ENCODE assay signal across 8 mouse cellular contexts in the genomic region with DNA sequence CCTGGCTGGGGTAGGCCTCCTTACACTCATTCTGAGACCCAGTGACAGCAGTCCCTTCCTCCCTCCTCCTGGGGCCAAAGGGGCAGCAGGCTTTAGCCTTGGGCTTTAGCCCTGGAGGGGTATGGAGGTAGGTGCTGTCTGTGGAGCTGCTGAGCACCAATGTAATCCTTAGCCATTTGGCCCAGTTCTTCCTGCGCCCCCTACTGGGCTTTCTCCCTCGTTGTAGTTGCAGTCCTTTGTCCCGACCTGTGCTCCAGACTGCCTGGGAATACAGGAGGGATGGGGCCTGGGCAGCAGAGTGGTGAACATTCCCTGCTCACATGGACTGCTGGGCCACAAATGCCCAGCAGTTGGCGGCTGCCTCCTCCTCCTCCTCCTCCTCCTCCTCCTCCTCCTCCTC. TPM values are rescaled to one million over a fixed set of nuclear protein-coding genes. Genes with fewer than 3 reads are reported as not detected.
DNase-seq lines count a peak whose midpoint lies in the region; ATAC-seq and TF ChIP-seq lines count a peak whose summit lies in the region.

No protein-coding gene starts in this region.

- intact Hi-C loops in gastrocnemius, adult 2 months (cut with DNase I): no loop called here
- intact Hi-C loops in left cerebral cortex, postnatal 14 days (cut with DNase I): loop anchor here (2.0 to 5.0 kb wide), 2 partner anchors 49 to 116 kb away; no protein-coding TSS in a partner anchor

- H3K27ac ChIP-seq in gastrocnemius, adult 2 months: no peak overlapping the region
- H3K27ac ChIP-seq in bone marrow macrophage, adult 2 months (ENCODE audit: insufficient read depth, low read depth, low read length): no peak overlapping the region
- H3K27ac ChIP-seq in embryonic fibroblast, embryonic 13.5 days (ENCODE audit: insufficient read depth, low read length): no peak overlapping the region
- H3K27ac ChIP-seq in hindbrain, embryonic 14.5 days: no peak overlapping the region
- peak overlapping the region; percentile 54 for H3K27ac ChIP-seq in midbrain, embryonic 12.5 days (replicated peaks)
- H3K27ac ChIP-seq in stomach, embryonic 14.5 days (ENCODE audit: low read length): no peak overlapping the region

- no peak for TF ChIP-seq POLR2A in bone marrow macrophage, adult 2 months (IDR thresholded peaks at IDR 0.05; ENCODE audit: borderline replicate concordance, low read depth, low read length)
- no peak for TF ChIP-seq POLR2A in embryonic fibroblast, embryonic 13.5 days (IDR thresholded peaks at IDR 0.05; ENCODE audit: low read depth, low read length)

- H3K4me3 ChIP-seq in gastrocnemius, adult 2 months: no peak overlapping the region
- no peak overlapping the region for H3K4me3 ChIP-seq in bone marrow macrophage, adult 2 months (ENCODE audit: insufficient read depth, low read length)
- no peak overlapping the region for H3K4me3 ChIP-seq in embryonic fibroblast, embryonic 13.5 days (ENCODE audit: insufficient read depth, low read length)
- H3K4me3 ChIP-seq in hindbrain, embryonic 14.5 days (replicated peaks; ENCODE audit: low read length): no peak overlapping the region
- no peak overlapping the region for H3K4me3 ChIP-seq in midbrain, embryonic 12.5 days
- H3K4me3 ChIP-seq in stomach, embryonic 14.5 days (ENCODE audit: low read depth, low read length): no peak overlapping the region

- no peak overlapping the region for H3K9ac ChIP-seq in hindbrain, embryonic 14.5 days
- H3K9ac ChIP-seq in midbrain, embryonic 12.5 days (replicated peaks): no peak overlapping the region
- H3K9ac ChIP-seq in stomach, embryonic 14.5 days (replicated peaks; ENCODE audit: low read depth, low read length): no peak overlapping the region

- peak; percentile 69 for TF ChIP-seq CTCF in gastrocnemius, adult 2 months (IDR thresholded peaks at IDR 0.05)
- TF ChIP-seq CTCF in bone marrow macrophage, adult 2 months (IDR thresholded peaks at IDR 0.05; ENCODE audit: low read depth, low read length): peak; percentile 39; the same call in 1 of the 2 replicates
- TF ChIP-seq CTCF in embryonic fibroblast, embryonic 13.5 days (IDR thresholded peaks at IDR 0.05; ENCODE audit: borderline replicate concordance, insufficient read depth, low read length): peak; percentile 51; the same call in 1 of the 2 replicates

- H3K4me2 ChIP-seq in hindbrain, embryonic 14.5 days (replicated peaks): no peak overlapping the region
- H3K4me2 ChIP-seq in midbrain, embryonic 12.5 days (replicated peaks): no peak overlapping the region
- no peak overlapping the region for H3K4me2 ChIP-seq in stomach, embryonic 14.5 days (replicated peaks; ENCODE audit: low read depth, low read length)

- peaks cover 76% of the 10 kb centered on the region for H3K36me3 ChIP-seq in hindbrain, embryonic 14.5 days (replicated peaks; ENCODE audit: control insufficient read depth, insufficient read depth)
- peaks cover 73% of the 10 kb centered on the region for H3K36me3 ChIP-seq in midbrain, embryonic 12.5 days
- peaks cover 66% of the 10 kb centered on the region for H3K36me3 ChIP-seq in stomach, embryonic 14.5 days (ENCODE audit: control insufficient read depth, insufficient read depth, low read length)

- H3K4me1 ChIP-seq in bone marrow macrophage, adult 2 months (ENCODE audit: control insufficient read depth, insufficient read depth, low read length): no peaks in the 10 kb centered on the region
- H3K4me1 ChIP-seq in embryonic fibroblast, embryonic 13.5 days (ENCODE audit: control insufficient read depth, insufficient read depth, low read length): peaks cover 2% of the 10 kb centered on the region; the same call in 1 of the 2 replicates
- H3K4me1 ChIP-seq in hindbrain, embryonic 14.5 days (replicated peaks; ENCODE audit: control insufficient read depth, insufficient read depth, low read length): peaks cover 28% of the 10 kb centered on the region
- peaks cover 67% of the 10 kb centered on the region for H3K4me1 ChIP-seq in midbrain, embryonic 12.5 days
- H3K4me1 ChIP-seq in stomach, embryonic 14.5 days (ENCODE audit: control insufficient read depth, insufficient read depth, low read length): peaks cover 7% of the 10 kb centered on the region

- WGBS in hindbrain, embryonic 14.5 days: 0% methylated on average over 2 of the region's 4 CpGs
- 4% methylated on average over 4 of the region's 4 CpGs for WGBS in midbrain, embryonic 12.5 days
- 4% methylated on average over 3 of the region's 4 CpGs for WGBS in stomach, embryonic 14.5 days

- ATAC-seq in hindbrain, embryonic 14.5 days (ENCODE audit: low FRiP score): peak; percentile 47; the same call in 1 of the 2 replicates
- peak; percentile 57 for ATAC-seq in midbrain, embryonic 12.5 days (ENCODE audit: low FRiP score, low read depth)
- peak; percentile 44; the same call in 1 of the 2 replicates for ATAC-seq in stomach, embryonic 14.5 days (ENCODE audit: insufficient number of reproducible peaks, insufficient read depth, low FRiP score, low read depth)

- peak; percentile 65 for DNase-seq in gastrocnemius, adult 2 months
- no peak for DNase-seq in gastrocnemius, adult 8-10 months (ENCODE audit: low spot score in 2 of 2)
- peak; percentile 82 for DNase-seq in hindbrain, embryonic 14.5 days (ENCODE audit: low spot score)
- peak; percentile 63 to 72 for DNase-seq in left cerebral cortex, postnatal 14 days (ENCODE audit: low spot score in 2 of 2)

- H3K9me3 ChIP-seq in hindbrain, embryonic 14.5 days (ENCODE audit: control insufficient read depth, low read length): no peaks in the 10 kb centered on the region
- H3K9me3 ChIP-seq in midbrain, embryonic 12.5 days: no peaks in the 10 kb centered on the region
- no peaks in the 10 kb centered on the region for H3K9me3 ChIP-seq in stomach, embryonic 14.5 days (ENCODE audit: control insufficient read depth, low read depth, low read length)

- no peaks in the 10 kb centered on the region for H3K27me3 ChIP-seq in hindbrain, embryonic 14.5 days (ENCODE audit: control insufficient read depth, insufficient read depth, low read length)
- peaks cover 25% of the 10 kb centered on the region for H3K27me3 ChIP-seq in midbrain, embryonic 12.5 days
- no peaks in the 10 kb centered on the region for H3K27me3 ChIP-seq in stomach, embryonic 14.5 days (ENCODE audit: control insufficient read depth, insufficient read depth, low read length)

RNA-seq across cellular contexts. Expression of gene Agap3, which starts 29.7 kb away (rescaled TPM):
- 10 to 100 TPM; 67.8 to 71.0 TPM for total RNA-seq in gastrocnemius, adult 2 months (2021)
- 10 to 100 TPM; 79.7 to 89.0 (median 83.6) TPM for total RNA-seq in gastrocnemius, adult 8-10 months (2022)
- polyA plus RNA-seq in bone marrow macrophage, adult 2 months (2012; ENCODE audit: insufficient read depth, insufficient read length, missing spikeins): 75.2 and 77.7 TPM in 2 replicates
- 31.2 and 38.7 TPM in 2 replicates for polyA plus RNA-seq in embryonic fibroblast, embryonic 13.5 days (2011; ENCODE audit: insufficient read length, low read depth, missing spikeins)
- polyA plus RNA-seq in hindbrain, embryonic 14.5 days (2014; fragmentation: Nextera tagmentation; extraction: Ambion mirVana): 66.3 and 73.1 TPM in 2 replicates
- total RNA-seq in left cerebral cortex, postnatal 14 days (2021): 100 to 1,000 TPM; 464 to 465 TPM
- 60.4 and 64.6 TPM in 2 replicates for polyA plus RNA-seq in midbrain, embryonic 12.5 days (2016; fragmentation: Nextera tagmentation; extraction: Ambion mirVana)
- 25.3 and 25.6 TPM in 2 replicates for polyA plus RNA-seq in stomach, embryonic 14.5 days (2014; fragmentation: Nextera tagmentation; extraction: Ambion mirVana)

RNA-seq across cellular contexts. Expression of gene Tmub1, which starts 34.0 kb away (rescaled TPM):
- total RNA-seq in gastrocnemius, adult 2 months (2021): 10 to 100 TPM; 18.1 to 22.2 TPM
- total RNA-seq in gastrocnemius, adult 8-10 months (2022): 10 to 100 TPM; 18.4 to 19.9 (median 19.3) TPM
- 7.9 and 12.7 TPM in 2 replicates for polyA plus RNA-seq in bone marrow macrophage, adult 2 months (2012; ENCODE audit: insufficient read depth, insufficient read length, missing spikeins)
- 5.9 and 9.8 TPM in 2 replicates for polyA plus RNA-seq in embryonic fibroblast, embryonic 13.5 days (2011; ENCODE audit: insufficient read length, low read depth, missing spikeins)
- 54.4 and 62.4 TPM in 2 replicates for polyA plus RNA-seq in hindbrain, embryonic 14.5 days (2014; fragmentation: Nextera tagmentation; extraction: Ambion mirVana)
- total RNA-seq in left cerebral cortex, postnatal 14 days (2021): 10 to 100 TPM; 30.4 to 31.2 TPM
- polyA plus RNA-seq in midbrain, embryonic 12.5 days (2016; fragmentation: Nextera tagmentation; extraction: Ambion mirVana): 31.8 and 35.4 TPM in 2 replicates
- 25.5 and 27.6 TPM in 2 replicates for polyA plus RNA-seq in stomach, embryonic 14.5 days (2014; fragmentation: Nextera tagmentation; extraction: Ambion mirVana)

RNA-seq across cellular contexts. Expression of gene Fastk, which starts 36.6 kb away (rescaled TPM):
- 100 to 1,000 TPM; 163 to 214 TPM for total RNA-seq in gastrocnemius, adult 2 months (2021)
- 100 to 1,000 TPM; 188 to 243 (median 221) TPM for total RNA-seq in gastrocnemius, adult 8-10 months (2022)
- 46.3 and 49.0 TPM in 2 replicates for polyA plus RNA-seq in bone marrow macrophage, adult 2 months (2012; ENCODE audit: insufficient read depth, insufficient read length, missing spikeins)
- 63.3 and 91.1 TPM in 2 replicates for polyA plus RNA-seq in embryonic fibroblast, embryonic 13.5 days (2011; ENCODE audit: insufficient read length, low read depth, missing spikeins)
- polyA plus RNA-seq in hindbrain, embryonic 14.5 days (2014; fragmentation: Nextera tagmentation; extraction: Ambion mirVana): 92.8 and 92.9 TPM in 2 replicates
- total RNA-seq in left cerebral cortex, postnatal 14 days (2021): 100 to 1,000 TPM; 110 to 120 TPM
- 102 and 116 TPM in 2 replicates for polyA plus RNA-seq in midbrain, embryonic 12.5 days (2016; fragmentation: Nextera tagmentation; extraction: Ambion mirVana)
- 98.5 and 102 TPM in 2 replicates for polyA plus RNA-seq in stomach, embryonic 14.5 days (2014; fragmentation: Nextera tagmentation; extraction: Ambion mirVana)

RNA-seq across cellular contexts. Expression of gene Gbx1, which starts 45.4 kb away (rescaled TPM):
- total RNA-seq in gastrocnemius, adult 2 months (2021): not detected
- total RNA-seq in gastrocnemius, adult 8-10 months (2022): not detected
- not detected in 2 replicates for polyA plus RNA-seq in bone marrow macrophage, adult 2 months (2012; ENCODE audit: insufficient read depth, insufficient read length, missing spikeins)
- polyA plus RNA-seq in embryonic fibroblast, embryonic 13.5 days (2011; ENCODE audit: insufficient read length, low read depth, missing spikeins): not detected in 2 replicates
- polyA plus RNA-seq in hindbrain, embryonic 14.5 days (2014; fragmentation: Nextera tagmentation; extraction: Ambion mirVana): 3.3 and 4.9 TPM in 2 replicates
- total RNA-seq in left cerebral cortex, postnatal 14 days (2021): under 1 TPM in 1 of 2 experiments, not detected in 1; 0.40 TPM
- 0.10 and 0.18 TPM in 2 replicates for polyA plus RNA-seq in midbrain, embryonic 12.5 days (2016; fragmentation: Nextera tagmentation; extraction: Ambion mirVana)
- not detected in 2 replicates for polyA plus RNA-seq in stomach, embryonic 14.5 days (2014; fragmentation: Nextera tagmentation; extraction: Ambion mirVana)

RNA-seq across cellular contexts. Expression of gene Slc4a2, which starts 58.0 kb away (rescaled TPM):
- 10 to 100 TPM; 14.4 to 16.7 TPM for total RNA-seq in gastrocnemius, adult 2 months (2021)
- total RNA-seq in gastrocnemius, adult 8-10 months (2022): 10 to 100 TPM; 10.7 to 14.5 (median 12.6) TPM
- 41.8 and 45.1 TPM in 2 replicates for polyA plus RNA-seq in bone marrow macrophage, adult 2 months (2012; ENCODE audit: insufficient read depth, insufficient read length, missing spikeins)
- polyA plus RNA-seq in embryonic fibroblast, embryonic 13.5 days (2011; ENCODE audit: insufficient read length, low read depth, missing spikeins): 59.0 and 69.3 TPM in 2 replicates
- polyA plus RNA-seq in hindbrain, embryonic 14.5 days (2014; fragmentation: Nextera tagmentation; extraction: Ambion mirVana): 21.1 and 23.6 TPM in 2 replicates
- 10 to 100 TPM; 26.8 to 31.9 TPM for total RNA-seq in left cerebral cortex, postnatal 14 days (2021)
- 32.7 and 35.7 TPM in 2 replicates for polyA plus RNA-seq in midbrain, embryonic 12.5 days (2016; fragmentation: Nextera tagmentation; extraction: Ambion mirVana)
- polyA plus RNA-seq in stomach, embryonic 14.5 days (2014; fragmentation: Nextera tagmentation; extraction: Ambion mirVana): 30.6 and 32.2 TPM in 2 replicates

Comparison
In these comparisons a context has a peak if more than half of its experiments do, and no peak if none do; other contexts are left out.
1. DNase-seq: peak in gastrocnemius, adult 2 months (single experiment), hindbrain, embryonic 14.5 days (single experiment) and left cerebral cortex, postnatal 14 days (2 of 2); none in gastrocnemius, adult 8-10 months (0 of 2).
2. Peak in every context shown above with its lines, with median percentiles within 50 percentile points of each other: CTCF ChIP-seq and ATAC-seq.